Mouse (Mus musculus) liver, adult (tissue): ENCODE results near the gene Nat10.

Experiments
- GATA4 ChIP-seq: IDR thresholded peaks from 2 replicates; pipeline ENCODE4 v1.6.1; 2014; ENCODE audit warnings: mild to moderate bottlenecking, low read length; ENCODE audit not compliant: insufficient replicate concordance

Gene Nat10

DNA sequence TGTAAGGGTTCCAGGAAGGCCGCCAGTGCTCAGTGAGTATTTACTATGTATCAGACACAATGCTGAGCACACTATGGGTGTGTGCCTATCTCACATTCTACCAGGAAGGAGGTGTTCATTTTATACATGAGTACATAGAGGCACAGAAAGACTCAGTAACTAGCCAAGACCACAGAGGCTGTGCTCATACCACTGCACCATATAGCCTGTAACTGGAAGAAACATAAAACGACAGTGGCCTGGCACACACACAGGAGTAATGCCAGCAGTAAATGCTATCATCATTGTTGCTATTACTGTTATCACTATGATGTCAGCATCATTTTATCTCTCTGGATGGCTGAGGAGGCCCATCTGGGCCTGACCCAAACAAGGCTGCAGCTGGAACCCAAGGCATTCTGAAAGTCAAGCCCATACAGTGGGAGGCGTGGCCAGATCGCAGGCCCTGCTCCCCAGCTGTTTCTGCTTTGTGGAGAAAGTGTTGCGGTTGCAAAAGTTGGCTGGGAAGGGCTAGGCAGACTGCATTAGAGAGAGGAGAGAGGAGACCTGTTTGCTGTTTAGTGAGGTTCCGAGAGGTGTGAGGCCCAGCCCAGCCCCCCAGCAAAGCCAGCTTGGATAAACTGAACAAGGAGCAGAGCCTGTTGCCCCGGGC, 76.0 kb downstream of the Nat10 start:
- TF ChIP-seq GATA4 = no peak

DNA sequence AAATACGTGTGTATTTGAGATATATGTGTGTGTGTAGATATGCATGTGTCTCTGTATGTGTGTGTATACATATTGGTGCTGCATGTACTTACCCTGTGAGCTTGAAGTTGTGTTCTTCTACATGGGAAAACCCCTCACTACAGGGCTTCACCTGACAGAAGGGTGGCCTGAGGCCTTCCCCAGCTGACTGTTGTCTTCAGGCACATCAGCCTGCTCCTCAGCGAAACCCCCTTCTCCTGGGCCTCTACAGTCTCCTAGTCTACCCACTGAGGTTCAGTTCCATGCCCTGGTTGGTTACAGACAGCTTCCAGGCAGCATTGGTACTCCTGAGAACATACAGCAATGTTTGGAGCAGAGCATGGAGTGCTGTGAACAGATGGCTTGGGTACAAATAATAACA, 76.6 kb downstream of the Nat10 start:
- no peak for TF ChIP-seq GATA4

DNA sequence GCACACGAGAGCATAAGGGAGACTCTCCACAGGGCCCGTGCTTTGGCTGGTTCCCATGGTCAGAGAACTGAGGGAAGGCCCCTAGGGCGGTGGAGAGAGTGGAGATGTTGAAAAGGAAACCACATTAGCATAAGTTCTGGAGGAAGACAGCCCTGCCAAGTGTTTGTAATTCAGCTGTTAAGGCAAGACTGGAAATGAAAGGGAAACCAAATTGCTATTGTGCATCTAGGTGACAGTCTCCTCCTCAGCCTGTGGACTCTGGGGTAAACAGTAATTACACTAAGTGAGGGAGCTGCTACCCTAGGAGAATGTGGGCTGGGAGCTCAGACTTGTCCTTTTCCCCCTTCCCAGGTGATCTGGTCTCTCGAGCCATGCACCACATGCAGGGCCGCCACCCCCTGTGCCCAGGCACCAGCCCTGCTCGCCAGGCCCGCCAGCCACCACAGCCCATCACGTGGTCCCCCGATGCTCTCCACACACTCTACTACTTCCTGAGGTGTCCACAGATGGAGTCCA, 78.1 kb downstream of the Nat10 start:
- no peak for TF ChIP-seq GATA4

DNA sequence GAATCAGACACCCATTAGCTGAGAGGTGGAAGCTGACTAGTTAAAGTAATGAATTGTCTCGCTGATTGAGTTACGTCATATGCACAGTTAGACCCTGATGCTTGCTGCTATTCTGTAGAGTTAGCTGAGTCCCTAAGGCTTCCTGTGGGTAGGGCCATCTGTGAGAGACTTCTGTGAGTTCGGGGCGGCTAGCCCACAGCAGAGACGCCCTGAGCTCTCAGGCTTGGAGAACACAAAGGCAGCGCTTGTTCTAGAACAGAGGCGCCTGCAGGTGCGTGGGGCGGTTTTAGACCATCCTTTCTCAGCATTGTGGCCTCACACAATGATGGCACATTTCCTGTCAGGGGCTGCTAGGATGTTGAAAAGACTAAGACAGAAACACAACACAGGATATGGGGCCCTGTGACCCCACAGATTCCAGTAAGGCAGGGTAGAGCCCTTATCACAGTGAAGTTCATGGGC, 78.8 kb downstream of the Nat10 start:
- TF ChIP-seq GATA4 = no peak

DNA sequence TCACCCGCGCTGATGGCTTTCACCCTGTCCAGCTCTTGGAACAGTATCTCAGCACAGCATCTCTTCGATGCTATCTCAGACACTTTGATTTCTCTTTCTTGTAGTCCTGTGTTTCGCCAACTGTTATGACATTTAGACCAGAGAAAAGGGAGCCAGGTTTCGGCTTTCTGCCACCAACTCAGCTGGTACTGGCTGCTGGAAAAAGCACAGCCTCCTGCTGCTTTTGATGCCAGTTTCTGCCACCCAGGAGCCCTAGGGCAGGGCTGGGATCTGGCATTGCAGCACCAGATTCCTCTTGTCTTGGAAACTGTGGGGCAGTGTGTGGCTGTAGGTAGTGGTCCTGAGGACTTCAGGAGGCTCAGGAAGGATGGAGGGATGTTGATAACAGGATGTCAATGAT, 79.9 kb downstream of the Nat10 start:
- TF ChIP-seq GATA4 = no peak

DNA sequence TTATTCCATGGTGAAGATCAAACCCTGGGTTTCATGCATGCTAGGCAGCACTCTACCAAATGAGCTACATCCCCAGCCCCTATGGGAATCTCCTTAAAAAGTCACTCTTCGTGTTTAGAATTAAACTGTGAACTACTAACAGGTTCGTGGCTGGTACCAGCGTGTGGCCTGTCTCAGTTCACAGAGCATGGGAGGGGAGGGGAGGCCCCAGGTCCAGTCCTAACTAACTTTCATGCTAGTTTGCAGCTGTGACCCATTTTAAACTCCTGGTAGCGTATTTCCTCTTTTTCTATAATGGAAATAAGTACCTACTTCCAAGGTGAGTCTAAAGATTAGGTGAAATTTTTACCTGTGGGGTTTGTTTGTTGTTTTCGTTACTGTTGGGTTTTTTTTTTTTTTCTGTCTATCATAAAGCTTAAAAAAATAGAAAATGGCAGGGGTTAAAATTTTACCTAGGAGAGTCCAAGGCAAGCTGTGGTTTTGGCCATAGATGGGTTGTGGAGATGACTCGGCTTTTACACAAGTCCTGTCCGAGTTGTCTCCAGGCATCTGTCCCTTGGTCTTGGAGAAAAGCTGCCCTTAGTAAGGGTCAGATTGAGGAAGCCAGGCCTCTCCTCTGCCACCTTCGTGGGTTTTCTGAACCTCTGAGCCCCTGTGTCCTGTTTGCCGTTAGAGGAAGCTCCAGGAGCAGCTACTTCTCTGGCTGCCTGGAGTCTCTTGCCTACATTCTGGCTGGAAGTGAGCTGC, 80.5 kb downstream of the Nat10 start:
- TF ChIP-seq GATA4 = no peak

DNA sequence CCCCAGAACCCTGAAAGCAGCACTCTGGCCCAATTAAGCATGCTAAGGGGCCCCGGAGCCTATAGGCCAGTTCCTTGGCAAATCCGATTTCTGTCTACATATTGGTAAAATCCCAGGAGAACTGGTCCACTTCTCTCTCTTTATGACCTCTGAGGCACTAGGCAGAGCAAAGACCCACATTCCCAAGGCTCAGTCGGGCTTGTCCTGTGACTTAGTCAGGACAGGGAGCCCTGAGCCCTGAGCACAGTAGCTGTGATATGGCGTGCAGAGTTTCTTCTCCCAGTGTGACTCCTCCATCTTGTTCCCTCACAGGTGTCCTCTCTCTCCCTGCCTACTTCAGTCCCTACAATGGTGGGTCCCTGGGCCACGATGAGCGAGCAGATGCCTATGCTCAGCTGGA, 82.6 kb downstream of the Nat10 start:
- TF ChIP-seq GATA4 = no peak

DNA sequence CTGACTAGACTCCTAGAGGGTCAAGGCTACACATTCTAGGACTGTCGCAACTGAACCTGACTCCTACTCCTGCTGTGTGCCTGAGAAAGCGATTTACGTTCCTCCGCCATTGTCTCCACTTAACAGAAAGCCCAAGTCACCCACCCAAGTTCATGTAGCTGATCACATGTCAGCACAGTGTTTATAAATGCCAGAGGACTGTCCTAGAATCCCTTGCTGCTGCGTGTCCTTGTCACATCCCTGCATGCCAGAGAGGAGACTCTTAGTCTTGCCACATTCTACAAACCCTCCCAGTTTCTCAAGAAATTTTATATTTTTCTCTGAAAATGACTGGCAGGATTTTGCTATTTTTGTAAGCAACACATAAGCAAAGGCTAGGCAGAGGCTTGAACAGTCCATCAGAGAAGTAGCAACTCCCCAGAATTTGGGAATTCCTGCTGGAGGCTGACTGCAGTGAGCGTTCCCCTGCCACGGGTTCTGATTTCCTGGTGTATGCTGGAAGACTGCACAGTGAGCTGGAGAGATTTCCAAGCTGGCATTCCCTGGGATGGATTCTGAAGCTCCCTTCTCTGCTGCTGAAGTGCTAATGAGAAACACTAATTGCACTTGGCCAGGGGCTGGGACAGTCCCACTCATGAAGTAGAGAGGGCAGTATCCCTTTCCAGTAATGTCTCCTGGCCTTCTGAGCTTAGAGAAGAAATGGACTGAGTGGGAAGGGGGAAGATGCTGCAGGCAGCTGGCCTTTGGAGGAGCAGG, 83.3 kb downstream of the Nat10 start:
- TF ChIP-seq GATA4 = no peak

DNA sequence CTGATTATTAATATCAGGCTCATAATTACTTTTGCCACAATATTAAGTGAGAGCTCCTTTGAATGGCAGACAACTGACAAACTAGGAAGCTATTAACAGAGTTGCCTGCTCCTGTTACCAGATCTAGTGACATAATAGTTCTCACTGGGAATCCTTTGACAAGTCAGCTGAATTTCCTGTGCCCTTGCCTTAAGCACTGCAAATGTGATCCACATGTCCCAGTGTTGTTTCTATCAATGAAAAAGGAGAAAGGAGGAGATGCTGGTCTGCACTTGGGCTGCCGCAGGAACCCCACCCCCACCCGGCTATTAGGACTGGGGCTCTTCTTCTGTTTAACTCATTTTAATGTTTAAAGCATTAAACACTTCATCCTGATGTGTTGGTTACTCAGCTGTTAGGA, 84.3 kb downstream of the Nat10 start:
- no peak for TF ChIP-seq GATA4

DNA sequence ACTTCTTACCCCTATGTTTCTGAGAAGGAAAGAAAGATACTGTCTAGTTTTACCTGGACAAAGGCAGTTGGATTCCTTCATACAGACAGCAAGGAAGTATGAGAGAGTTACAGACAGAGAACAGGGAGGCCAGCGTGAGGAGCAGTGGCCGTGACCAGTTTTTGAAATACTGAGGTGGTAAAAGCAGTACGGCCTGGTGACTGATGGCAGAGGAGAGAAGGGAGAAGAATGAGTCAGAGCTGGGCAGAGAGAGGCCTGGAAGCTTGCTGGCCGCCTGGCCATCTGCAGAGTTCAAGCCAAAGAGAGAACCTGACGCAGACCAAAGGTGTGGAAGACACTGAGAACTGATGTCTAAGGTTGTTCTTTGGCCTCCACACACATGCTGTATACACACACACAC, 85.7 kb downstream of the Nat10 start:
- TF ChIP-seq GATA4 = no peak

DNA sequence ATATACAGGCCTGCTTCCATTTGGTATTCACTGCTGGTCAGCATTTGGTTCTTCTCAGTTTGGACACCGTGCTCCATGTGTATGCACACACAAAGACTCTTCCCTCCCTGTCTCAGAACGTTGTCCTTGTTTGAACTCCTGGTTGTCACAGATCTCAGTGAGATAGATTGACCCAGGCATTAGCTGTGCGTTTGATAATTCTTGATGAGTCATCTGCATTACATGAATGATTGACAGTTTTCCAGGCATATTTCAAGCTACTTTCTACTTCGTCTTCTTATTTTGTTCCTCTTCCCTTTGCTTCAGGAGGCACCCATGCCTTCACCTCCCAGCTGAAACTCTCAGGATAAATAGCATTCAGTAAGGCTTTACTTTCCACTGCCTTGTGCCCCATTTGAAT, 87.5 kb downstream of the Nat10 start:
- no peak for TF ChIP-seq GATA4

DNA sequence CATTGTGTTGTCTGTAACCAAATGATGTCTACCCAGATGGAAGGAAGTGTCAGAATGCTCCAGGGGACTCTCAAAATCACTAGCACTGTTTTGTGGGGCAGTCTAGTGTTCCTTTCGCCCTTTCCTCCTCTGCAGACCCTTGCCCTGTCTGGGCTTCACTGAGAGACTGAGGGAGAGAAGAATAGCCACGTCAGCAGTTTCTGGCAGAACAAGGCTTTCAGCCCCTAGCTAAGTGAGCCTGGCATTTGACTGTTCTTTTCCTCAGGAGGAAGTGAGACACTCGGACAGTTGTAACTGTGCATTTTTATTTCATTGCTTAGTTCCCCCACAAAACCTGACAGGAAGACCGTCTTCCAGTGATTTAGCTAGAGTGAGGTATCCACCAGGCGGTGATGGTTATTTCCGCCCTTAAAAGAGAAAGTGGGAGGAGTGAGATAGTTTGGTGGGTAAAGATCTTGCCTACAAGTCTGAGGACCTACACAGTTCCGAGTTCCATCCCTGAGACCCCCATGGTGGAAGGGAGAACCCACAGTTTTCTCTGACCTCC, 88.4 kb downstream of the Nat10 start:
- TF ChIP-seq GATA4 = no peak
